Mouse (Mus musculus): ENCODE measurements around the gene Pck2.

DNA sequence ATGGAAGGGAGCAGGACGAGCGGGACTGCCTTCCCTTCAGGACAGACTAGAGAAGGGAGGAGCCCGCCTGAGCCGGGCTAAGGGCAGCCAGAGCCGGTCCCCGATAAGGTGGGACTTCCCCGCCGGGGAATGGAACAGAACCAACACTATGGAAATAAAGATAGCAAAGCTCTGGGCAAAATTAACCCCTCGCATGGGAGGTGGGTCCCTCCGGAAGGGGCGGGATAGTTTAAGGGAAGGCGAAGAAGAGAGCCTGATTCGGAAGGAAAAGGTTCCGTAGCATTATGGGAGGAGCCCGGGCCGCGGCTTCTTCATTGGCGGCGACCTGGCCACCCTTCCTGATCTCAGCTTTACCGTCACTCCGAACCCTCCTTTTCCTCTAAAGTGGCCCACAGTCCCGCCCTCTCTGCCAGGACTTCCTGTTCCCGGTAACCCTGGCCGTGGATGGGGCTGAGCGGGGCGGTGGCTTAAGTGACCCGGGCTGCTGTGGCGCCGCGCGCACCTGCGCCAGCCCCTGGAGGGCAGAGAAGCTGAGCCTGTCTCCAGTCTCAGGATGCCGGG, 51.3 kb downstream of the Pck2 start, which contains the start of gene Rnf31:
- TF ChIP-seq CTCF (IDR thresholded peaks at IDR 0.05; ENCODE audit: low read depth): no peak; the same call in 1 of the 2 replicates
- TF ChIP-seq EP300 (optimal IDR thresholded peaks at IDR 0.05): no peak
